Mouse (Mus musculus) CD4-positive, CD25-positive, alpha-beta regulatory T cell, adult 4 months (primary cell): ENCODE data around the gene St8sia6. TPM values are rescaled to one million over a fixed set of nuclear protein-coding genes. Genes with fewer than 3 reads are reported as not detected.
"Not testable (repeated sequence)": the region's sequence is repeated elsewhere in the genome, so short reads cannot be mapped to it uniquely, and the experiment has no call there.

Experiments used
- ATAC-seq: one replicate; pipeline ENCODE4 v1.8.0; 2017
- polyA plus RNA-seq, 2 experiments: library from polyadenylated mRNA; unstranded; fragments of 100-300 nt; shearing (Covaris generic); gene quantifications; one replicate each; pipeline ENCODE4 v1.2.1; 2017

The St8sia6 gene
- 10 to 100 TPM; 12.8 to 14.6 TPM for polyA plus RNA-seq

- ATAC-seq: no peak
Measured at GRCm38 (mm10) chr2:13793969-13794363, at the start of gene St8sia6. TSS of gene St8sia6 (minus strand) at chr2:13794064.

- ATAC-seq: peak; percentile 89
Measured at GRCm38 (mm10) chr2:13836310-13836709, 42.4 kb upstream of the St8sia6 start.

GRCm38 (mm10) chr2:13834989-13835388 lies 41.1 kb upstream of the St8sia6 start:
- no peak for ATAC-seq

GRCm38 (mm10) chr2:13816645-13817044 lies 22.8 kb upstream of the St8sia6 start:
- no peak for ATAC-seq

- ATAC-seq: no peak
Measured at GRCm38 (mm10) chr2:13808593-13808992, 14.7 kb upstream of the St8sia6 start.

- ATAC-seq: no peak
Measured at GRCm38 (mm10) chr2:13808008-13808407, 14.1 kb upstream of the St8sia6 start.

- peak; percentile 39 for ATAC-seq
Measured at GRCm38 (mm10) chr2:13806120-13806519, 12.3 kb upstream of the St8sia6 start.

GRCm38 (mm10) chr2:13800639-13801038 lies 6.8 kb upstream of the St8sia6 start:
- no peak for ATAC-seq

- no peak for ATAC-seq
Measured at GRCm38 (mm10) chr2:13794446-13794845, 582 bp upstream of the St8sia6 start.

GRCm38 (mm10) chr2:13793054-13793968 lies 553 bp downstream of the St8sia6 start:
- peak; percentile 57 for ATAC-seq

GRCm38 (mm10) chr2:13792256-13793005 lies 1.4 kb downstream of the St8sia6 start:
- ATAC-seq: peak; percentile 30

- ATAC-seq: no peak
Measured at GRCm38 (mm10) chr2:13791598-13791997, 2.3 kb downstream of the St8sia6 start.

GRCm38 (mm10) chr2:13789365-13789764 lies 4.5 kb downstream of the St8sia6 start:
- ATAC-seq: no peak

GRCm38 (mm10) chr2:13786577-13787168 lies 7.2 kb downstream of the St8sia6 start:
- ATAC-seq: no peak

- not testable (repeated sequence) for ATAC-seq
Measured at GRCm38 (mm10) chr2:13785992-13786391, 7.9 kb downstream of the St8sia6 start.

GRCm38 (mm10) chr2:13785247-13785646 lies 8.6 kb downstream of the St8sia6 start:
- ATAC-seq: peak; percentile 37

- ATAC-seq: no peak
Measured at GRCm38 (mm10) chr2:13784448-13784847, 9.4 kb downstream of the St8sia6 start.

GRCm38 (mm10) chr2:13777032-13777431 lies 16.8 kb downstream of the St8sia6 start:
- peak; percentile 42 for ATAC-seq

GRCm38 (mm10) chr2:13776453-13776852 lies 17.4 kb downstream of the St8sia6 start:
- ATAC-seq: no peak

GRCm38 (mm10) chr2:13775056-13775455 lies 18.8 kb downstream of the St8sia6 start:
- no peak for ATAC-seq

GRCm38 (mm10) chr2:13768524-13768923 lies 25.3 kb downstream of the St8sia6 start:
- ATAC-seq: no peak

- no peak for ATAC-seq
Measured at GRCm38 (mm10) chr2:13767532-13768411, 26.1 kb downstream of the St8sia6 start.
